Mouse (Mus musculus) forebrain, embryonic 12.5 days (tissue): ENCODE data around the gene Galntl6. TPM values are rescaled to one million over a fixed set of nuclear protein-coding genes. Genes with fewer than 3 reads are reported as not detected.

ENCODE experiments used
- ATAC-seq: fragments of 200-750 bp; cut with Nextera tagmentation; 2 replicates; pipeline ENCODE4 v1.8.0; 2017; ENCODE audit warnings: moderate TSS enrichment; ENCODE audit not compliant: low FRiP score
- H3K27ac ChIP-seq: fragments of 300-500 bp; sonication (generic); 2 replicates; pipeline ENCODE4 v1.5.1; 2016; ENCODE audit warnings: mild to moderate bottlenecking
- H3K27me3 ChIP-seq: fragments of 300-500 bp; sonication (generic); 2 replicates; pipeline ENCODE4 v1.6.1; 2016; ENCODE audit warnings: mild to moderate bottlenecking
- H3K36me3 ChIP-seq: fragments of 300-500 bp; sonication (generic); replicated peaks from 2 replicates; pipeline ENCODE4 v1.6.1; 2016; ENCODE audit warnings: mild to moderate bottlenecking
- H3K4me1 ChIP-seq: fragments of 300-500 bp; sonication (generic); 2 replicates; pipeline ENCODE4 v1.6.1; 2016
- H3K4me2 ChIP-seq: fragments of 300-500 bp; sonication (generic); 2 replicates; pipeline ENCODE4 v1.6.1; 2016; ENCODE audit warnings: mild to moderate bottlenecking, moderate library complexity
- H3K4me3 ChIP-seq: fragments of 300-500 bp; sonication (generic); replicated peaks from 2 replicates; pipeline ENCODE4 v1.5.1; 2016; ENCODE audit warnings: mild to moderate bottlenecking
- H3K9ac ChIP-seq: fragments of 300-500 bp; sonication (generic); 2 replicates; pipeline ENCODE4 v1.6.1; 2016; ENCODE audit warnings: mild to moderate bottlenecking
- H3K9me3 ChIP-seq: fragments of 300-500 bp; sonication (generic); 2 replicates; pipeline ENCODE4 v1.6.1; 2016
- WGBS: fragments of 180-500 bp; shearing (Covaris S2); methylation state at CpG from one replicate; pipeline ENCODE4 v1.1.7; 2016; 5-methylcytosine and 5-hydroxymethylcytosine counted together
- polyA plus RNA-seq: library from polyadenylated mRNA; unstranded; fragments of >200 nt; fragmentation: Nextera tagmentation; extraction: Ambion mirVana; gene quantifications from 2 replicates; pipeline ENCODE4 v1.2.1, GENCODE M21; 2016

Galntl6 gene
- polyA plus RNA-seq, 1 experiment from 2014 or later = 2.5 TPM

GRCm38 (mm10) chr8:58396500-58396899 lies 515.9 kb downstream of the Galntl6 start:
- 81% methylated on average over 3 of the region's 3 CpGs for WGBS
- Histone ChIP-seq H3K4me2 (no peak overlapping the region), H3K9me3 (no peaks in the 10 kb centered on the region), H3K4me1 (no peaks in the 10 kb centered on the region), H3K36me3 (no peaks in the 10 kb centered on the region), H3K27me3 (no peaks in the 10 kb centered on the region), H3K27ac (no peak overlapping the region), H3K9ac (no peak overlapping the region), H3K4me3 (no peak overlapping the region)
- ATAC-seq = no peak

- H3K4me1 ChIP-seq = no peaks in the 10 kb centered on the region
- no peaks in the 10 kb centered on the region for H3K9me3 ChIP-seq
- H3K4me3 ChIP-seq = no peak overlapping the region
- no peak overlapping the region for H3K9ac ChIP-seq
- 84% methylated on average over 1 of the region's 1 CpGs for WGBS
- H3K27ac ChIP-seq = no peak overlapping the region
- no peak for ATAC-seq
- H3K4me2 ChIP-seq = no peak overlapping the region
- no peaks in the 10 kb centered on the region for H3K27me3 ChIP-seq
- no peaks in the 10 kb centered on the region for H3K36me3 ChIP-seq
These were observed 516.6 kb downstream of the Galntl6 start for GRCm38 (mm10) chr8:58395879-58396278.

GRCm38 (mm10) chr8:58372389-58372788 lies 540.1 kb downstream of the Galntl6 start:
- H3K9ac ChIP-seq = no peak overlapping the region
- no peaks in the 10 kb centered on the region for H3K27me3 ChIP-seq
- no peak overlapping the region for H3K27ac ChIP-seq
- no peaks in the 10 kb centered on the region for H3K36me3 ChIP-seq
- no peak overlapping the region for H3K4me3 ChIP-seq
- WGBS = 30% methylated on average over 2 of the region's 2 CpGs
- ATAC-seq = peak; percentile 89; the same call in 1 of the 2 replicates
- no peaks in the 10 kb centered on the region for H3K9me3 ChIP-seq
- H3K4me1 ChIP-seq = no peaks in the 10 kb centered on the region
- H3K4me2 ChIP-seq = no peak overlapping the region

- Histone ChIP-seq H3K27me3 (no peaks in the 10 kb centered on the region), H3K9ac (no peak overlapping the region), H3K4me1 (no peaks in the 10 kb centered on the region), H3K4me2 (no peak overlapping the region), H3K9me3 (no peaks in the 10 kb centered on the region), H3K27ac (no peak overlapping the region), H3K4me3 (no peak overlapping the region), H3K36me3 (no peaks in the 10 kb centered on the region)
- WGBS = 83% methylated on average over 10 of the region's 10 CpGs
- ATAC-seq = peak; percentile 54; the same call in 1 of the 2 replicates
These were observed 540.5 kb downstream of the Galntl6 start for GRCm38 (mm10) chr8:58371979-58372378.

GRCm38 (mm10) chr8:58331151-58331550 lies 581.3 kb downstream of the Galntl6 start:
- no peaks in the 10 kb centered on the region for H3K27me3 ChIP-seq
- no peak overlapping the region for H3K4me3 ChIP-seq
- no peak overlapping the region for H3K9ac ChIP-seq
- H3K36me3 ChIP-seq = no peaks in the 10 kb centered on the region
- H3K27ac ChIP-seq = no peak overlapping the region
- no peaks in the 10 kb centered on the region for H3K4me1 ChIP-seq
- no peak for ATAC-seq
- WGBS = 78% methylated on average over 1 of the region's 1 CpGs
- H3K9me3 ChIP-seq = no peaks in the 10 kb centered on the region
- H3K4me2 ChIP-seq = no peak overlapping the region

GRCm38 (mm10) chr8:58313482-58313881 lies 599.0 kb downstream of the Galntl6 start:
- ATAC-seq = no peak
- Histone ChIP-seq H3K4me3 (no peak overlapping the region), H3K27ac (no peak overlapping the region), H3K36me3 (no peaks in the 10 kb centered on the region), H3K27me3 (no peaks in the 10 kb centered on the region), H3K4me1 (no peaks in the 10 kb centered on the region), H3K4me2 (no peak overlapping the region), H3K9me3 (no peaks in the 10 kb centered on the region), H3K9ac (no peak overlapping the region)
- WGBS = 84% methylated on average over 2 of the region's 2 CpGs

GRCm38 (mm10) chr8:58291487-58291886 lies 621.0 kb downstream of the Galntl6 start:
- 47% methylated on average over 4 of the region's 4 CpGs for WGBS
- no peak for ATAC-seq

GRCm38 (mm10) chr8:58290080-58290479 lies 622.4 kb downstream of the Galntl6 start:
- ATAC-seq = no peak
- H3K4me1 ChIP-seq = no peaks in the 10 kb centered on the region
- H3K4me2 ChIP-seq = no peak overlapping the region
- H3K27me3 ChIP-seq = no peaks in the 10 kb centered on the region
- H3K4me3 ChIP-seq = no peak overlapping the region
- H3K27ac ChIP-seq = no peak overlapping the region
- no peaks in the 10 kb centered on the region for H3K9me3 ChIP-seq
- no peak overlapping the region for H3K9ac ChIP-seq
- H3K36me3 ChIP-seq = no peaks in the 10 kb centered on the region

More at GRCm38 (mm10) chr8:58291487-58291886, 621.0 kb downstream of the Galntl6 start:
- H3K9me3 ChIP-seq = no peaks in the 10 kb centered on the region
- H3K4me2 ChIP-seq = no peak overlapping the region
- no peaks in the 10 kb centered on the region for H3K4me1 ChIP-seq
- H3K27ac ChIP-seq = no peak overlapping the region
- no peak overlapping the region for H3K9ac ChIP-seq
- H3K36me3 ChIP-seq = no peaks in the 10 kb centered on the region
- no peaks in the 10 kb centered on the region for H3K27me3 ChIP-seq
- H3K4me3 ChIP-seq = no peak overlapping the region

- no peaks in the 10 kb centered on the region for H3K4me1 ChIP-seq
- H3K36me3 ChIP-seq = no peaks in the 10 kb centered on the region
- 86% methylated on average over 2 of the region's 2 CpGs for WGBS
- H3K9ac ChIP-seq = no peak overlapping the region
- H3K4me2 ChIP-seq = no peak overlapping the region
- no peaks in the 10 kb centered on the region for H3K27me3 ChIP-seq
- H3K27ac ChIP-seq = no peak overlapping the region
- H3K9me3 ChIP-seq = no peaks in the 10 kb centered on the region
- ATAC-seq = no peak
- no peak overlapping the region for H3K4me3 ChIP-seq
These were observed 647.0 kb downstream of the Galntl6 start for GRCm38 (mm10) chr8:58265485-58265884.

- Histone ChIP-seq H3K27ac (no peak overlapping the region), H3K9me3 (no peaks in the 10 kb centered on the region), H3K27me3 (no peaks in the 10 kb centered on the region), H3K4me2 (no peak overlapping the region), H3K9ac (no peak overlapping the region), H3K4me1 (no peaks in the 10 kb centered on the region), H3K4me3 (no peak overlapping the region), H3K36me3 (no peaks in the 10 kb centered on the region)
- no peak for ATAC-seq
- 82% methylated on average over 2 of the region's 2 CpGs for WGBS
These were observed 653.7 kb downstream of the Galntl6 start for GRCm38 (mm10) chr8:58258577-58259315.

GRCm38 (mm10) chr8:58253620-58254019 lies 658.8 kb downstream of the Galntl6 start:
- Histone ChIP-seq H3K4me3 (no peak overlapping the region), H3K9ac (no peak overlapping the region), H3K27me3 (no peaks in the 10 kb centered on the region), H3K36me3 (no peaks in the 10 kb centered on the region), H3K27ac (no peak overlapping the region), H3K4me2 (no peak overlapping the region), H3K4me1 (no peaks in the 10 kb centered on the region), H3K9me3 (no peaks in the 10 kb centered on the region)
- 40% methylated on average over 1 of the region's 1 CpGs for WGBS
- ATAC-seq = no peak

GRCm38 (mm10) chr8:58244830-58245229 lies 667.6 kb downstream of the Galntl6 start:
- 85% methylated on average over 3 of the region's 3 CpGs for WGBS
- Histone ChIP-seq H3K27ac (no peak overlapping the region), H3K4me2 (no peak overlapping the region), H3K4me3 (no peak overlapping the region), H3K9me3 (no peaks in the 10 kb centered on the region), H3K9ac (no peak overlapping the region), H3K4me1 (no peaks in the 10 kb centered on the region), H3K36me3 (no peaks in the 10 kb centered on the region), H3K27me3 (no peaks in the 10 kb centered on the region)
- no peak for ATAC-seq

- no peak overlapping the region for H3K4me3 ChIP-seq
- no peaks in the 10 kb centered on the region for H3K4me1 ChIP-seq
- no peaks in the 10 kb centered on the region for H3K36me3 ChIP-seq
- no peaks in the 10 kb centered on the region for H3K27me3 ChIP-seq
- no peak overlapping the region for H3K4me2 ChIP-seq
- H3K27ac ChIP-seq = no peak overlapping the region
- 15% methylated on average over 2 of the region's 2 CpGs for WGBS
- no peak overlapping the region for H3K9ac ChIP-seq
- ATAC-seq = peak; percentile 17; the same call in 1 of the 2 replicates
- H3K9me3 ChIP-seq = no peaks in the 10 kb centered on the region
These were observed 678.2 kb downstream of the Galntl6 start for GRCm38 (mm10) chr8:58234220-58234619.
